Mouse (Mus musculus) heart, embryonic 10.5 days (tissue): ENCODE data around the gene Cyyr1. TPM values are rescaled to one million over a fixed set of nuclear protein-coding genes. Genes with fewer than 3 reads are reported as not detected.
A peak's percentile ranks its signal among the peaks of the same experiment; 100 is the strongest.

Source experiments
- DNase-seq: peaks from one replicate; pipeline ENCODE4 v3.0.0-alpha.2; 2017; ENCODE audit warnings: low spot score
- H3K27ac ChIP-seq: fragments of 300-500 bp; sonication (generic); 2 replicates; pipeline ENCODE4 v1.5.1; 2016; ENCODE audit warnings: mild to moderate bottlenecking
- H3K27me3 ChIP-seq: fragments of 300-500 bp; sonication (generic); 2 replicates; pipeline ENCODE4 v1.6.1; 2016; ENCODE audit warnings: mild to moderate bottlenecking; ENCODE audit not compliant: poor library complexity, insufficient read depth, severe bottlenecking
- H3K36me3 ChIP-seq: fragments of 300-500 bp; sonication (generic); 2 replicates; pipeline ENCODE4 v1.6.1; 2016; ENCODE audit warnings: mild to moderate bottlenecking, moderate library complexity
- H3K4me1 ChIP-seq: fragments of 300-500 bp; sonication (generic); 2 replicates; pipeline ENCODE4 v1.6.1; 2016; ENCODE audit warnings: mild to moderate bottlenecking
- H3K4me3 ChIP-seq: fragments of 300-500 bp; sonication (generic); 2 replicates; pipeline ENCODE4 v1.5.1; 2016; ENCODE audit warnings: mild to moderate bottlenecking, moderate library complexity
- H3K9me3 ChIP-seq: fragments of 300-500 bp; sonication (generic); 2 replicates; pipeline ENCODE4 v1.6.1; 2016; ENCODE audit warnings: mild to moderate bottlenecking, moderate library complexity
- WGBS: fragments of 180-500 bp; shearing (Covaris S2); methylation state at CpG from one replicate; pipeline ENCODE4 v1.1.7; 2016; 5-methylcytosine and 5-hydroxymethylcytosine counted together
- polyA plus RNA-seq: library from polyadenylated mRNA; unstranded; fragments of >200 nt; fragmentation: Nextera tagmentation; extraction: Ambion mirVana; gene quantifications from 2 replicates; pipeline ENCODE4 v1.2.1, GENCODE M21; 2016

The Cyyr1 gene
- polyA plus RNA-seq, 1 experiment from 2014 or later: 3.2 TPM

DNA sequence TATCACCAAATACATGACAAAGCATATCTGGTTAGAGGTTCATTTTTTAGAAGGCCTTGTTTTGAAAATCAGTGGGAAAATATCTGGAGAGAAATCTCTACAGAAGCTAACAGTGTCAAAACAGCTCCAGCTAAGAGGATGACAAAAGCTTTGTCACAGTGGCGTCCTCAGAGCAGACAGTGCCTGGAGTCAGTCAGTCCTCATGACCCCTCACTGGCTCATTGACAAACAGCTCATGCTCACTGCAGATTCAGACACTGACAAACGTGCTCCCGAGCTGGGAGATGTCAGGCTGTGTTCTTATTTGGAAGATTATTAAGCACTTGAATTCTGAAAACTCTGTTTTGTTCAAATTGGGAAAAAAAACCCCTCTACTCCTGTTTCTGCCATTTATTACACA is 124.0 kb downstream of the Cyyr1 start:
- no peak overlapping the region for H3K4me3 ChIP-seq
- DNase-seq: no peak
- no peaks in the 10 kb centered on the region for H3K27me3 ChIP-seq
- no peaks in the 10 kb centered on the region for H3K4me1 ChIP-seq
- 51% methylated on average over 3 of the region's 3 CpGs for WGBS
- no peak overlapping the region for H3K27ac ChIP-seq
- no peaks in the 10 kb centered on the region for H3K36me3 ChIP-seq
- no peaks in the 10 kb centered on the region for H3K9me3 ChIP-seq

DNA sequence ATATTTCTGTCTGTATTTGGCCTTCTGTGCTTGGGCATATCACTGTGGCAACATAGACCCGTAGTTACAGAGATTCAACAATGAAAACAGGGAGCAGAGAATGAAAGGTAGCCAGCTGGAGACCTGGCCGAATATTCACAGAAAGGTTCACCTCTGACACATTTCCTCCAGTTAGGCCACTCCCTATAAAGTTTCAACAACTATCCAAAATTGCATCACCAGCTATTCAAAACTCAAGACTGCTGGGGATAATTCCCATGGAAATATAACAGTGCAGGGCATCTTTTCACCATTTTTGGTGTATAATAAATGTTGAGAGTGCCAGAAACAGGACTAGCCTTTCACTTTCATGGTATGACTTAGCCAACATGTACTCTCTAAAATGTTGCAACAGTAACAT is 130.3 kb downstream of the Cyyr1 start:
- 71% methylated on average over 2 of the region's 2 CpGs for WGBS

DNA sequence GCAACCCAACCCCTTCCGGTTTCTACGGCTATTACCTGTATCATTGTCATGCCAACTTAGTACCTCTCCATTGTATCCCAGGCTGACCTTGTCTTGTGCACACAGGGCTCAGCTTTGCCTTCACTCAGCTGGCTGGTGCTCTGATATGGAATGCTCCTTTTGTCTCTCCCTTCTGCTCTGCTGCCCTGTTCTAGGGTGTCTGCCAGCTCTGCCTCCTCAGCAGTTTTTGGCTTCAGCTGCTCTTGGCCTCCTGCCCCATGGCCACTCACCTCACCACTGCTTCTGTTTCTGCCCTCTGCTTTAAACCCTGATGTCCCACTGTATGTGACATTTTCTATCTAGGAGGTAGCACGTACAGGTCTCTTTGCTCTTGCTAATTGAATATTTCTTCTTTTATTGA is 137.8 kb downstream of the Cyyr1 start:
- 84% methylated on average over 3 of the region's 3 CpGs for WGBS
- no peak overlapping the region for H3K27ac ChIP-seq

More for the DNA sequence above, 130.3 kb downstream of the Cyyr1 start:
- no peak for DNase-seq
- H3K9me3 ChIP-seq: no peaks in the 10 kb centered on the region
- H3K27me3 ChIP-seq: no peaks in the 10 kb centered on the region
- no peak overlapping the region for H3K4me3 ChIP-seq
- no peaks in the 10 kb centered on the region for H3K4me1 ChIP-seq
- H3K27ac ChIP-seq: no peak overlapping the region
- no peaks in the 10 kb centered on the region for H3K36me3 ChIP-seq

DNA sequence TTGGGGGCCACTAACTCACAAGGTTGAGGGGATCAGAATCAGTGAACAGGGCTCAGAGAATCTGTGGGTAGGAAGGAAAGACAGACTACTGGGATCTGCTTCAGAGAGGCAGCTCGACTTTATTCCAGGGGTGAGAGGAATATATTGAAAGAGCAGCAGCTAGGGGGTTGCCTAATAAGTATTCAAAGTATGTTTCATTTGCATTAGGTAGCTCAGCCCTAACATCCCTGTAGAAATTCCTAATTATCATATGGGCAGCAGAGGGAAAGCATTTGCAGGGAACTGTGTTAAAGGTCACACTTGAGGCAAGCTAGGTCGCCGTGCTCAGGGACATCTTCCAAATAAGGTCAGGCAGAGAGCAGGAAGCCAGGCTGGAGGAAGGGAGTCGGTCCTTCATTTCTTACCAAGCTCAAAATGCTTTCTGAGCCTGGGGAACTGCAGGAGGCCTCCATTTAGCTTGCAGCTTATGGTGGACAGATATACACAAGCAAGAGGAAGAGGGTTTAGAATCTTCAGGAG is 159.7 kb downstream of the Cyyr1 start:
- Histone ChIP-seq H3K36me3 (no peaks in the 10 kb centered on the region), H3K9me3 (no peaks in the 10 kb centered on the region), H3K4me3 (no peak overlapping the region), H3K27ac (peak overlapping the region; percentile 84), H3K27me3 (no peaks in the 10 kb centered on the region), H3K4me1 (peaks cover 15% of the 10 kb centered on the region)
- DNase-seq: no peak
- WGBS: 19% methylated on average over 4 of the region's 4 CpGs

More for the DNA sequence above, 137.8 kb downstream of the Cyyr1 start:
- Histone ChIP-seq H3K36me3 (no peaks in the 10 kb centered on the region), H3K27me3 (no peaks in the 10 kb centered on the region), H3K4me3 (no peak overlapping the region), H3K9me3 (no peaks in the 10 kb centered on the region), H3K4me1 (no peaks in the 10 kb centered on the region)
- no peak for DNase-seq

DNA sequence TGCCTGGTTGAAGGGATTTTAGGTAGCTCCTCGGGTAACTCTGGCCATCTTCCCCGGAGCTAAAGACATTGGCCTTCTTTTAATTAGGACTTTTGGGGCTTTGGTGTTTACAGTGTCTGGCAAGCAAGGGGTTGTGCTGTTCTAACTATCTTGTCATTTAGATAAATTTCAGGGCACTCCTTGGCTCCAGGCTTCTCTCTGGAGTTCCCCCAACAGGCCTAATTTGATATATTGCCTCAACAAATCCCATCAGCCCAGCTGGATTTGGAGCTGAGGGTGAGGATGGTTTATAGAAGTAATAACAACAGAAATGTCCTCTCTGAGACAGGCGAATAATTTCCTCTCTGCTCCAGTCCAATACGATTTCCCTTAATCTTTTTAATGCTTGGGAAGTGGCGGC is 166.4 kb downstream of the Cyyr1 start:
- Histone ChIP-seq H3K27me3 (no peaks in the 10 kb centered on the region), H3K4me3 (no peak overlapping the region), H3K36me3 (no peaks in the 10 kb centered on the region), H3K4me1 (no peaks in the 10 kb centered on the region), H3K27ac (no peak overlapping the region), H3K9me3 (no peaks in the 10 kb centered on the region)
- WGBS: 75% methylated on average over 5 of the region's 5 CpGs
- no peak for DNase-seq

Other genes with a start within 250 kb of the Cyyr1 start
- 53.5 and 54.7 TPM in 2 replicates for gene Adamts1, start 249.7 kb upstream of the Cyyr1 start, polyA plus RNA-seq